Mouse (Mus musculus) kidney, embryonic 16.5 days (tissue): ENCODE results near the gene Lum. TPM values are rescaled to one million over a fixed set of nuclear protein-coding genes. Genes with fewer than 3 reads are reported as not detected.

Source experiments
- ATAC-seq: fragments of 200-750 bp; cut with Nextera tagmentation; 2 replicates; pipeline ENCODE4 v1.8.0; 2017; ENCODE audit warnings: moderate TSS enrichment; ENCODE audit not compliant: low FRiP score, low TSS enrichment
- H3K27ac ChIP-seq: fragments of 300-500 bp; sonication (generic); 2 replicates; pipeline ENCODE4 v1.5.1; 2014; ENCODE audit warnings: low read length
- H3K27me3 ChIP-seq: fragments of 300-500 bp; sonication (generic); 2 replicates; pipeline ENCODE4 v1.6.1; 2014; ENCODE audit warnings: low read length, control low read depth, mixed read lengths; ENCODE audit not compliant: insufficient read depth
- H3K36me3 ChIP-seq: fragments of 300-500 bp; sonication (generic); 2 replicates; pipeline ENCODE4 v1.6.1; 2014; ENCODE audit warnings: low read length, control low read depth, mixed read lengths; ENCODE audit not compliant: insufficient read depth
- H3K4me1 ChIP-seq: fragments of 300-500 bp; sonication (generic); 2 replicates; pipeline ENCODE4 v1.6.1; 2014; ENCODE audit warnings: low read length, control low read depth, mixed read lengths; ENCODE audit not compliant: insufficient read depth
- H3K4me2 ChIP-seq: fragments of 300-500 bp; sonication (generic); replicated peaks from 2 replicates; pipeline ENCODE4 v1.6.1; 2014; ENCODE audit warnings: low read depth, low read length
- H3K4me3 ChIP-seq: fragments of 300-500 bp; sonication (generic); 2 replicates; pipeline ENCODE4 v1.5.1; 2014; ENCODE audit warnings: mild to moderate bottlenecking, low read length
- H3K9ac ChIP-seq: fragments of 300-500 bp; sonication (generic); replicated peaks from 2 replicates; pipeline ENCODE4 v1.6.1; 2014; ENCODE audit warnings: low read length
- H3K9me3 ChIP-seq: fragments of 300-500 bp; sonication (generic); 2 replicates; pipeline ENCODE4 v1.6.1; 2016; ENCODE audit warnings: low read length, control low read depth
- WGBS: fragments of 180-500 bp; shearing (Covaris S2); extraction: QIAGEN DNeasy Blood & Tissue Kit; methylation state at CpG from one replicate; pipeline ENCODE4 v1.1.7; 2014; 5-methylcytosine and 5-hydroxymethylcytosine counted together
- polyA plus RNA-seq: library from polyadenylated mRNA; unstranded; fragments of >200 nt; fragmentation: Nextera tagmentation; extraction: Ambion mirVana; gene quantifications from 2 replicates; pipeline ENCODE4 v1.2.1, GENCODE M21; 2015

The Lum gene
- polyA plus RNA-seq, result 68.5 and 76.3 TPM in 2 replicates

- H3K4me1 ChIP-seq, result peaks cover 9% of the 10 kb centered on the region
- 29% methylated on average over 10 of the region's 10 CpGs for WGBS
- no peaks in the 10 kb centered on the region for H3K9me3 ChIP-seq
- peak within 1 kb of the TSS; percentile 6 for H3K4me3 ChIP-seq
- peak; percentile 67 for ATAC-seq
- H3K27ac ChIP-seq, result peak within 1 kb of the TSS; percentile 56; the same call in 1 of the 2 replicates
- H3K9ac ChIP-seq, result peak within 1 kb of the TSS; percentile 39; the same call in 1 of the 2 replicates
- H3K27me3 ChIP-seq, result no peaks in the 10 kb centered on the region
- peak within 1 kb of the TSS; percentile 40 for H3K4me2 ChIP-seq
- no peaks in the 10 kb centered on the region for H3K36me3 ChIP-seq
Measured at GRCm38 (mm10) chr10:97564957-97565856, at the start of gene Lum. Gene Lum, plus strand, starts transcription at chr10:97565128.

- H3K4me3 ChIP-seq, result no peak overlapping the region
- no peaks in the 10 kb centered on the region for H3K36me3 ChIP-seq
- H3K9me3 ChIP-seq, result no peaks in the 10 kb centered on the region
- ATAC-seq, result no peak
- no peaks in the 10 kb centered on the region for H3K27me3 ChIP-seq
- 67% methylated on average over 3 of the region's 3 CpGs for WGBS
- H3K4me2 ChIP-seq, result no peak overlapping the region
- no peak overlapping the region for H3K9ac ChIP-seq
- no peak overlapping the region for H3K27ac ChIP-seq
- H3K4me1 ChIP-seq, result no peaks in the 10 kb centered on the region
Measured at GRCm38 (mm10) chr10:97523366-97523765, 41.6 kb upstream of the Lum start.

- Histone ChIP-seq H3K9me3 (no peaks in the 10 kb centered on the region), H3K4me1 (no peaks in the 10 kb centered on the region), H3K9ac (no peak overlapping the region), H3K27ac (no peak overlapping the region), H3K36me3 (no peaks in the 10 kb centered on the region), H3K4me3 (no peak overlapping the region), H3K27me3 (no peaks in the 10 kb centered on the region), H3K4me2 (no peak overlapping the region)
- no peak for ATAC-seq
- WGBS, result 52% methylated on average over 4 of the region's 4 CpGs
Measured at GRCm38 (mm10) chr10:97535697-97536096, 29.2 kb upstream of the Lum start.

DNA sequence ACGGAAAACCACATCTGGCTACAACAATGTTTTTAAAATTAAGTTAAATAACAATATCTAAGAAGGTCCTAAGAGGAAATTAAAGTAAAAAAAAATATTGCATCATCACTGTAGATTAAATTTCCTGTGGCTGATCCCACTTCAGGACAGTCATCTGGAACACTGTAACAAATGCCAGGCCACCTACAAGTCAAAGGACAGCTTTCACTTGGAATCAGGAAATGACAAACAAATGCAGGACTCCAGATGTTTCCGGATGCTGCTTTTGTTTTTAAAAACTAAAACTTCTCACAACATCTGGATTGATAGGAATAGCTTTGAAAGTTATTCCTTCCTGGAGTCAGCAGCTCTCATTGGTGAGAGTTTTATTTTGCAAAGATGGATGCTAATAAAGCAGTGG is 28.0 kb upstream of the Lum start:
- Histone ChIP-seq H3K9me3 (no peaks in the 10 kb centered on the region), H3K4me3 (no peak overlapping the region), H3K27ac (no peak overlapping the region), H3K9ac (no peak overlapping the region), H3K4me1 (no peaks in the 10 kb centered on the region), H3K27me3 (no peaks in the 10 kb centered on the region), H3K4me2 (no peak overlapping the region), H3K36me3 (no peaks in the 10 kb centered on the region)
- no peak for ATAC-seq
- 52% methylated on average over 2 of the region's 2 CpGs for WGBS

- WGBS, result 91% methylated on average over 4 of the region's 4 CpGs
- Histone ChIP-seq H3K9me3 (no peaks in the 10 kb centered on the region), H3K36me3 (no peaks in the 10 kb centered on the region), H3K9ac (no peak overlapping the region), H3K27ac (no peak overlapping the region), H3K4me2 (no peak overlapping the region), H3K4me3 (no peak overlapping the region), H3K4me1 (no peaks in the 10 kb centered on the region), H3K27me3 (no peaks in the 10 kb centered on the region)
- no peak for ATAC-seq
Measured at GRCm38 (mm10) chr10:97538202-97538601, 26.7 kb upstream of the Lum start.

DNA sequence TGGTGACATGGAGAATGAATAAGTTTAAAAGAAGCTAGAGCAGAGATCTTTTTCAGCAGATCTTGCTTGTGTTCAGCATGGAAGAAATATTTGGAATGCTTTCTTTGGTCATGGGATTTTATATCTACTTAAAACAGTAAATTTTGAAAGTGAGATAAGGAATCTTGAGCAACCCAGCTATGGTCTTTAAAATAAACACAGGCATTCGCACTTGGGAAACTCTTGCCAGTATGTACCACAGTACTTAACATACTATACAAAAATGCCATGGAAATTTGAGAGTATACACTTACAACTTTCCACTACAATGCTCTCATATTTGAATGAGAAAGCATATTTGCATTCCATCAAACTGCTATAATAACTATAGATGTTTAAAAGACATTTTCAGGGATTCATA is 17.2 kb upstream of the Lum start:
- 0 out of 2 replicates have a peak overlapping the region, but pooled peaks have one; percentile 18 for H3K27ac ChIP-seq
- H3K27me3 ChIP-seq, result no peaks in the 10 kb centered on the region
- H3K9me3 ChIP-seq, result no peaks in the 10 kb centered on the region
- H3K9ac ChIP-seq, result no peak overlapping the region
- H3K36me3 ChIP-seq, result no peaks in the 10 kb centered on the region
- no peaks in the 10 kb centered on the region for H3K4me1 ChIP-seq
- no peak overlapping the region for H3K4me3 ChIP-seq
- no peak for ATAC-seq
- WGBS, result 60% methylated on average over 1 of the region's 1 CpGs
- H3K4me2 ChIP-seq, result no peak overlapping the region

DNA sequence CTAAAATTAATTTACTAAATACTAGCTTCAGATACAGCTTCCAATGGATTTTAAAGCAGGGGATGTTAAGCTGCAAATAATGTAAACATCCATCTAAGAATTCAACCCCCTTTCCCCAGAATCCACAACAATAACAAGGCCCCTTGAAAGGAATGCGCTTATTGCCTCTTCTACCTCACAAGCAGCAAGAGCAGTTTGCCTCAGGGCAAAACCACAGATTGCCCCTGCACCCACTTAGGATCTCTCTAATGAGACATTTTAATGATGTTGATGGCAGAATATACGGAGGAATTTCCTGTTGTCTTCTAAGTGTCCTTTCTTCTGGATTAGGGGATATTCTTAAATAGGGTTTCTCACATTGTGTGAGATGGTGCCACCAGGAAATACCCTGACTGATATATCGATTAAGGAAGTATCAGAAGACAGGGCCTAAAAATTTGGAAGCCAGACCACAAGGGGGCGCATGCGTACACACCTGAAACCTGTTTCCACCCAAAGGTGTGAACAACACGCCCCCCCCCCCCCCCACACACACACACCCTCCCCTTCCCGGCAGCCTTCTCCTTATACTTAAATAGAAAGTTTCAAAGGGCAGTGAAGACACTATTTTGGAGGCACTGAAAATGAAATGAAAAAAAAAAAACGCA is 2.7 kb downstream of the Lum start:
- Histone ChIP-seq H3K27me3 (no peaks in the 10 kb centered on the region), H3K4me2 (no peak overlapping the region), H3K9ac (no peak overlapping the region), H3K4me1 (peaks cover 9% of the 10 kb centered on the region), H3K9me3 (no peaks in the 10 kb centered on the region), H3K4me3 (no peak overlapping the region), H3K36me3 (no peaks in the 10 kb centered on the region), H3K27ac (0 out of 2 replicates have a peak overlapping the region, but pooled peaks have one; percentile 14)
- ATAC-seq, result no peak
- WGBS, result 66% methylated on average over 8 of the region's 8 CpGs

DNA sequence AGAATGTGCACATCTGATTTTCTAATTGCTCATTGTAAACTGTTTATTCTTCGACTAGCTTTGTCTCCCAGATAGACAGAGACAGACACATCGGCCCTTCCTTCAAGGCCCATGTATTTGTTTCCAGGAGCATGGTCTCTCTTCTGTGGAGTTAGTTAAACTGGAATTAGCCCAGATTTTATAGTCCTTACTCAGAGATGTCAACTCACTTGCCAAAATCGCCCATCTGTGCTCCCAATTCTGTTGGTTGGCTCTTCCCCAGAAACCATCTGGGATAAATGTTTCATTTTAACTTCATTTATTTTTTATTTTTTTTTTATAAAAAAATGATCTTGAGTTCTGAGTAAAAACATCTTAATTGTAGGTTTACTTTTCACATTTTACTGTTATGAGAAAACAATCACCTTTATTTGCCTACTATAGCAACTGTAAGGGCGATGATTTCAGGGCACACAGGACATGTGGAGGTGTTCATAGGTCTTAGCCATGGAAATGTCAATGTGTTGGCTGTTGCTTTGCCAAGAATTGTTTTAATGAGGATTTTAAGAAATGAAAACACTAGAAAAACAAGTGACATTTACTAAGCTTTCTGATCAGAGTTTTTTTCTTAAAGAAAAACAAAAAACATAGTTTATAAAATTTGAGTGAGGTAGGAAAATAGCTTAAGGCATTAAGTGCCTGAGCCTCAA is 17.8 kb downstream of the Lum start:
- H3K4me1 ChIP-seq, result 0 out of 2 replicates have a peak, but pooled peaks cover 3% of the 10 kb centered on the region
- H3K27ac ChIP-seq, result no peak overlapping the region

GRCm38 (mm10) chr10:97584176-97584575 is 19.2 kb downstream of the Lum start:
- H3K36me3 ChIP-seq, result no peaks in the 10 kb centered on the region
- H3K4me1 ChIP-seq, result 0 out of 2 replicates have a peak, but pooled peaks cover 3% of the 10 kb centered on the region
- WGBS, result 48% methylated on average over 3 of the region's 3 CpGs
- H3K4me3 ChIP-seq, result no peak overlapping the region
- H3K27ac ChIP-seq, result no peak overlapping the region
- no peaks in the 10 kb centered on the region for H3K27me3 ChIP-seq
- no peak overlapping the region for H3K9ac ChIP-seq
- H3K4me2 ChIP-seq, result no peak overlapping the region
- no peak for ATAC-seq
- H3K9me3 ChIP-seq, result no peaks in the 10 kb centered on the region

More for the DNA sequence above, 17.8 kb downstream of the Lum start:
- WGBS, result 88% methylated on average over 4 of the region's 4 CpGs
- H3K9ac ChIP-seq, result no peak overlapping the region
- H3K36me3 ChIP-seq, result no peaks in the 10 kb centered on the region
- H3K27me3 ChIP-seq, result no peaks in the 10 kb centered on the region
- H3K9me3 ChIP-seq, result no peaks in the 10 kb centered on the region
- ATAC-seq, result no peak
- no peak overlapping the region for H3K4me2 ChIP-seq
- H3K4me3 ChIP-seq, result no peak overlapping the region
